In the genomic region with DNA sequence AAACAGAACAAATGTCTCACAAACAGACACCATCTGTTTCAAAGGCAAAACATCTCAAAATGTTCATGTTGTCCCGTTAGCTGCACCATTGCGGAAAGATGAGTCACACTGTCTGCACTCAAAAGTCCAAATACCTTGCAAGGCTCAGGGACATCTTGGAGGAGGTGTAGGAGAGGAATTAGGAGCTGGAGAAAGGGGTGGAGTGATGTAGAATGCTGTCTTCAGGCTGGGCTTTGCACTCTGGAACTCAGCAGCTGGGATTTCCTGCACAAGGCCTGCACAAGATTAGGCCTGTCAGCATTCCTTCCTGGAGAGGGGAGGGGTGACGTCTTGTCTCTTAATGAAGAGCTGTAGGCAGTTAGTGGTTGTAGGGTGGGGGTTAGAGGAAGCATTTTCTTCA, we compare ENCODE assay signal across 17 mouse cellular contexts. TPM values are rescaled to one million over a fixed set of nuclear protein-coding genes. Genes with fewer than 3 reads are reported as not detected.
DNase-seq lines count a peak whose midpoint lies in the region.
"Had no signal": no experiment of that assay in that cellular context is flagged by ENCODE, and none has a peak within 500 bp of the region (broad histone marks: within the 10 kb centered on the region; RNA-seq: fewer than 3 reads in every experiment).

No protein-coding gene starts in this region.

- intact Hi-C loops in heart, postnatal 36 days (cut with DNase I) = no loop called here

- peaks cover 20% of the 10 kb centered on the region for H3K36me3 ChIP-seq in heart, embryonic 10.5 days
- H3K36me3 ChIP-seq: midbrain, embryonic 13.5 days; stomach, embryonic 15.5 days had no signal

- DNase-seq in heart, embryonic 10.5 days (ENCODE audit: low spot score) = peak; percentile 84
- DNase-seq in heart, postnatal 36 days = no peak
- peak; percentile 26 to 49 for DNase-seq in layer of hippocampus, adult 8-10 months (ENCODE audit: low spot score in 2 of 2)
- DNase-seq in layer of hippocampus, adult 9-10 months (ENCODE audit: low spot score) = no peak
- DNase-seq in right cerebral cortex, adult 18-20 months = peak; percentile 78
- no peak for DNase-seq in right cerebral cortex, postnatal 10 days (ENCODE audit: low spot score in 2 of 2)
- DNase-seq in adrenal gland, postnatal 36 days = no peak
- no peak for DNase-seq in cerebellum, postnatal 10 days
- DNase-seq: cerebellum, adult 9-10 months; kidney, postnatal 10 days; thymus, postnatal 25 days had no signal

- H3K27ac ChIP-seq in heart, embryonic 10.5 days = no peak overlapping the region
- H3K27ac ChIP-seq: midbrain, embryonic 13.5 days; stomach, embryonic 15.5 days had no signal

- H3K4me3 ChIP-seq in heart, embryonic 10.5 days = no peak overlapping the region
- H3K4me3 ChIP-seq: midbrain, embryonic 13.5 days; stomach, embryonic 15.5 days had no signal

- WGBS in heart, embryonic 10.5 days = 34% methylated on average over 3 of the region's 3 CpGs

- H3K9me3 ChIP-seq in heart, embryonic 10.5 days = no peaks in the 10 kb centered on the region
- H3K9me3 ChIP-seq: midbrain, embryonic 13.5 days; stomach, embryonic 15.5 days had no signal

- peaks cover 51% of the 10 kb centered on the region for H3K4me1 ChIP-seq in heart, embryonic 10.5 days
- H3K4me1 ChIP-seq: midbrain, embryonic 13.5 days had no signal

- no peaks in the 10 kb centered on the region for H3K27me3 ChIP-seq in heart, embryonic 10.5 days (ENCODE audit: insufficient read depth, poor library complexity, severe bottlenecking)
- H3K27me3 ChIP-seq: midbrain, embryonic 13.5 days; stomach, embryonic 15.5 days had no signal

RNA-seq across cellular contexts. Expression of a gene that starts 30.3 kb away (rescaled TPM):
- polyA plus RNA-seq in heart, embryonic 10.5 days (2016; fragmentation: Nextera tagmentation; extraction: Ambion mirVana) = 0.22 and 0.33 TPM in 2 replicates
- total RNA-seq in heart, postnatal 36 days (2021) = not detected
- not detected for total RNA-seq in layer of hippocampus, adult 8-10 months (2022)
- not detected for total RNA-seq in adrenal gland, postnatal 36 days (2021)
- total RNA-seq: granulocyte monocyte progenitor cell, adult 5-6 weeks; left cerebral cortex, adult 8-10 months; MEL had no signal
- polyA plus RNA-seq: small intestine, adult 2 months had no signal

RNA-seq across cellular contexts. Expression of a gene that starts 47.8 kb away (rescaled TPM):
- 1.4 TPM in 2 replicates for polyA plus RNA-seq in heart, embryonic 10.5 days (2016; fragmentation: Nextera tagmentation; extraction: Ambion mirVana)
- total RNA-seq in heart, postnatal 36 days (2021) = 1 to 10 TPM in 1 of 2 experiments, under 1 TPM in 1; 0.87 to 1.2 TPM
- total RNA-seq in layer of hippocampus, adult 8-10 months (2022) = 1 to 10 TPM in 3 of 4 experiments, under 1 TPM in 1; 0.91 to 2.2 (median 1.4) TPM
- 1 to 10 TPM; 1.2 to 1.4 TPM for total RNA-seq in adrenal gland, postnatal 36 days (2021)

RNA-seq across cellular contexts. Expression of a gene that starts 58.0 kb away (rescaled TPM):
- 129 and 136 TPM in 2 replicates for polyA plus RNA-seq in heart, embryonic 10.5 days (2016; fragmentation: Nextera tagmentation; extraction: Ambion mirVana)
- 100 to 1,000 TPM; 195 to 200 TPM for total RNA-seq in heart, postnatal 36 days (2021)
- total RNA-seq in layer of hippocampus, adult 8-10 months (2022) = 10 to 100 TPM; 42.8 to 52.5 (median 45.9) TPM
- 100 to 1,000 TPM in 1 of 2 experiments, 10 to 100 TPM in 1; 84.7 to 108 TPM for total RNA-seq in adrenal gland, postnatal 36 days (2021)

Comparison
In these comparisons a context has a peak if more than half of its experiments do, and no peak if none do; other contexts are left out.
1. DNase-seq: peak in heart, embryonic 10.5 days (single experiment), layer of hippocampus, adult 8-10 months (2 of 2) and right cerebral cortex, adult 18-20 months (single experiment); none in heart, postnatal 36 days (0 of 2), layer of hippocampus, adult 9-10 months (single experiment), right cerebral cortex, postnatal 10 days (0 of 2), adrenal gland, postnatal 36 days (0 of 2) and cerebellum, postnatal 10 days (0 of 2).